Mouse (Mus musculus) heart, postnatal 14 days (tissue): ENCODE measurements around the gene Ctnnbl1. TPM values are rescaled to one million over a fixed set of nuclear protein-coding genes. Genes with fewer than 3 reads are reported as not detected.

ENCODE experiments used
- DNase-seq, 2 experiments: peaks; one replicate each; pipeline ENCODE4 v3.0.0; 2021 to 2022
- intact Hi-C: fragments of 180-260 bp; cut with DNase I; formaldehyde crosslinking; loops from one replicate; pipeline ENCODE4 v1.15.1; 2025
- long read RNA-seq, 2 experiments: library from polyadenylated mRNA; stranded (forward); transcript quantifications; one replicate each; pipeline ENCODE4 v2.0.0; 2021
- total RNA-seq, 2 experiments: library from RNA; stranded (reverse); gene quantifications; 2 replicates each; pipeline ENCODE4 v1.2.3; 2021

Ctnnbl1 gene
- total RNA-seq = 10 to 100 TPM in 1 of 2 experiments, 1 to 10 TPM in 1; 9.2 to 12.3 TPM
- long read RNA-seq, experiment 1, transcript Ctnnbl1-201 (16 exons, 2,442 nt) = major isoform, 37 of 50 reads
- long read RNA-seq, experiment 1, partial matches to known transcripts = 8 of 50 reads
- long read RNA-seq, experiment 1, other reads (novel, unspliced or antisense) = 5 of 50 reads
- long read RNA-seq, experiment 2, transcript Ctnnbl1-201 (16 exons, 2,442 nt) = major isoform, 28 of 50 reads
- long read RNA-seq, experiment 2, partial matches to known transcripts = 18 of 50 reads
- long read RNA-seq, experiment 2, other reads (novel, unspliced or antisense) = 4 of 50 reads

DNA sequence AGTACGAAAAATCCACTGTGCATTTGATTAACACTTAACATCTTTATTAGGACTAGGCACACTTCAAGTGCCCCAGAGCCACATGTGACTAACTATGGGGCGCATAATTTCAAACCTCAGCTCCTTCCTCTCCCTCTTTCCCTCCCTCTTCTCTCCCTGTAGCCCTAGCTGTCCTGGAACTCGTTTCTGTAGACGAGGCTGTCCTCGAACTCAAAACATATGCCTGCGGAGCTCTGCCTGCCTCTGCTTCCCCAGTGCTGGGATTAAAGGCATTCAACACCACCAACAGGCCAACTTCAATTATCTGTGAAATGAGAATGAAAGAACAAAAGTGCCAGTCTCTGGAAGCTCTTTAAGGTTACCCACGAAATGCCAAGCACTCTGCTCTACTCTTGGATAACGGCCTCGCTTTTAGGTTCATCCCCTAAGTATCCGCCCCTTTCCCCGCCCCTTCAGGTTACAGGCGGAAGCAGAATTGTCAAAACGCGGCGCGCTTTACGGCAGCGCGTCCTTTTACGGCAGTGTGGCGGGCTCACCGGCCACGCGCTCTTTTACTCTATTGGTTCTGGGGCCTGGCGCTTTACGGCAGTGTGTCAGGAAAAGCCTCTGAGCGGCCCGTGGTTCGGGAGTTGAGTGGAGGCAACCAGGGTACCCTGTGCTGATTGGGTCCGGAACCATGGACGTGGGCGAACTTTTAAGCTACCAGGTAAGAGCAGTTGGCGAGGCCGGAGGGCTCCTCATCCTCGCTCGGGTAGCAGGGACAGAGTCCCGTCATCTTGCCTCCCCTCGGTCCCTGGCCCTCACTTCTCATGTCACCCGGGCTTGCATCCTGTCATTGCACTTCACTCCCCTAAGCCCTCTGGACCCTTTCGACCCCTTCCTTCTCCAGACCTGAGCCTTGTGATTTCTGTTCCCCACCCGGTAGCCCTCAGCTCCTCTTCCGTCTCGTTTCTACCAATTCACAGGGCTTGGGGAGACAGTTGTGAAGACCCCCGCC, at the start of gene Ctnnbl1:
Gene Ctnnbl1 (plus strand): TSS at position 548 of the 997 bp plus-strand sequence.
- intact Hi-C loops = no loop called here
- peak; percentile 99 to 100 for DNase-seq

DNA sequence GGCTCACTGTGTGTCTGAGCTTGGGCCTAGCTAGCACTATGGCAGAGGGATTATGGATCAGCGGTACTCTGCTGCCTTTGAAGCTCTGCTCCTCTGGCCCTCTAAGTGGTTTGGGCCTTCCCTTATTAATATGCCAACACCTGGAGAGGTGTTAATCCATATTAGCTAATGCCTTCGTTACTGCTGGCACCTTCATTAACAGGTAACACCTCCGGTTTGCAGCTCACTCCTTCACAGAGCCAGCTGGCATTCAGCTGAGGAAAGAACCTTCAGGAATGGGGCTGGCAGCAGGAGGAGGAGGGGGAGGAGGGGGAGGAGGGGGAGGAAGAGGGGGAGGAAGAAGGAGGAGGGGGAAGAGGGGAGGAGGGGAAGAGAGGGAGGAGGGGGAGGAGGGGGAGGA, 49.7 kb upstream of the Ctnnbl1 start:
- no peak for DNase-seq
- intact Hi-C loops = no loop called here

DNA sequence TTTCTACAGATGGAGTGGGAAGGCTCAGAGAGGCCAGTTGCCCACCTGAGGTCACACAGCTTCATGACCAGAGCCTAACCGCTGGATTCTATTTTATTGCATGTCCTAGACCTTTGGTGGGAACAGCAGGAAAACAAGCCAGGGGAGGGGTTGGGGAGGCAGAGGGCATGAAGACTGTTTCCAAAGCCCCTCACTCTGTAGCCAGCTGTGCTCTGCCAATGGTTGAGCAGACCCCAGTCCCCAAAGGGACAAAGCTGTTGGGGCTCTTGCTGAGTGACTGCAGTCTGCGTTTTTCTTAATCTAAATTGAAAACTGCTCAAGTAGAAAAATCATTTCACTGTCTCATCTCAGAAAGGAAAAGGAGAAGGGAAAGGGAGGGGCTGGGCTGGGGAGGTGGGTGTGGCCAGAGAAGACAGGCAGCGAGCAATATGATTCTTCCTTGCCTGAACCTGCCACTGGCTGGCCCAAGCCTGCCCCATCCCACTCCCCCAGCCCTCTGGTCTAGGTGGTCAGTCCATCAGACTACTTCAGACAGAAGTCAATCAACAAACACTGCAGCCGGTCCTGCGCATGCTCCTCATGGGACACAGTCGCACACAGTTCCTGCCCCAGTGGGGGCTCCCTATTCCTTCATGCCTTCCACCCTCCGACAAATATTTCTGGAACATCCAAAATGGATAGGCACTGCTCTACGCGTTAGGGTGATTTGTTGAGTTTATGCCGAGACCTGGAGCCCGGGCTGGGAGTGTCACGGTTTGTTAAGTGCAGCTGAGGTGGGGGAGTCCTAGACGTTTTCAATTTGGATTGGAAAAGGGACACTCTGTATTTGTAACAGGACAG, 45.7 kb upstream of the Ctnnbl1 start:
- DNase-seq = no peak
- intact Hi-C loops = no loop called here

DNA sequence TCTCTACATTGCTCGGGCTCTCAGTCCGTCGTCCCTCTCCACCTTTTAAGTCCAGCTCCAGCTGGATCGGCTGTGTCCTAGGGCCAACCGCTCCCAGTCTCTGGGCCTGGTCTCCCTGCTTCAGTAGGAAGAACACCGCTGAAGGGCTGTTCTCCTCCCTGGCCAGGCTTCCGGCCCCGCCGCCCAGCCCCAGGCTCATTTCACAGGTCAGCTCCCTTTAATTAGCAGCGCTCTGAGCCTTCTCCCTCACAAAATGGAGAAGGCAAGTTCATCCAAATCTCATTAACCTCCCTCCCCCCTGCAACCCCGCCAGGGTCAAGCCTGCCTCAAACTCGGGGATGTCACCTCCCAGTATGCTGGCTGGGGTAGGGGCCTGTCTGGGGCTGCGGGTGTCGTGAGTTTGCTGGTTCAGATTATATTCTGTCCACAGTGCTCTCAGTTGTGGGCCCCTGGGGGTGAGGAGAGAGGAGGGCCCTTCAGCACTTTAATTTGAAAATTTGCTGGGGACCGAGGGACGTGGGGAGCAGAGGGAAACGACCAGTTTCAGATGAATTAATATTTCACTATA, 44.8 kb upstream of the Ctnnbl1 start:
- no peak for DNase-seq
- intact Hi-C loops = no loop called here

DNA sequence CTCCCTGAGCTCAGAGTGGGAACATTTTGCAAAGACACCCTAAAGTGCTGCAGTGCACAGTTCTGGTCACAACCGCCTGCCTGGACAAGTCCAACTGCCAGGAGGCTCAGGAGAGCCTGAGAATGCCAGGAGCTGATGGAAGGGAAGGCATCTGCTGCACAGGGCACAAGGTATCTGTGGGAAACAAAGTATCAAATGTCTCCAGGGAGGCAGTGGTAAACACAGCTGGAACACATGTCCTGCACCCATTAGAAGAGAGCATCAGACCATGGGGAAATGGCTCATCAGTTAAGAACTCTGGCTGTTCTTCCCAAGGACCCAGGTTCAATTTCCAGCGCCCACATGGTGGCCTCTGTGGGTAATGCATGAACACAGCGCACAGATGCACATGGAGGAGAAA, 43.6 kb upstream of the Ctnnbl1 start:
- intact Hi-C loops = no loop called here
- no peak for DNase-seq

DNA sequence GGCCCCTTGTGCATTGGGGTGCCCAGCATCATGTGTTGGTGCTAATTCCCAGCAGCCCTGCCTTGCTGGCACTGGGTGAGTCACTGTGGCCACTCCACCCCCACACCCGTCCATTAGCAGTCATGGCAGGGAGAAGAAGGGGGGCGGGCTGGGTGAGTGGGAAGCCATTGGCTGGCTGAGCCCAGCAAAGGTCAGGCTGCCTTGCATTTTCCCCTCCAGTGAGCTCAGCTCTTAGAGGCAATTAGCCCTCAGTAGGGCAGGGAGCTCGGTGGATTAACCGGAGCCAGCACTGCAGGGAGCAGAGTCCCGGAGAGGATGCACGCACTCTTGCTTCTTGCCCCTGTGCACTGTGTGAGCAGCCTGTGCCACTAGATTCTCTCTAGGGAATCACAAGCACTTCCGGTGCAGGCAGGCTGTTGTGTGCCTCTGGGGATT, 40.9 kb upstream of the Ctnnbl1 start:
- intact Hi-C loops = no loop called here
- no peak for DNase-seq

DNA sequence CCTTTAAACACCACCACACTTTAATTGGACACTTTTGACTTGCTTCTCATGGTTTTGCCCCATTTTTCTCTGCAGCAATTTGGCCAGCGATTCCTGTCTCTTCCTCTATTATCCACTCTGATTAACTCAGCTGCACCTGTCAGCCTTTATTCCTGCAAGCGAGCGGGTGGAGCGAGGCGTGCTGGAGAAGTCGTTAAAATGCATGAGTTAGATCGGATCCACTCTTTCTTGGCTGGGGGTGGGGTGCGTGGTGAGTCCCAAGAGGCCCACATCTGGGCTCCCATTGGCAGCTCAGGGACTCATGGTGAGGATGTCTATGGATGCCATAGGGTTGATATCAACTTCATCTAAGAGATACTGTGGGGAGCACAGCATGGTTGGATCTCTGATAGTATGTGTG, 34.0 kb upstream of the Ctnnbl1 start:
- no peak for DNase-seq
- intact Hi-C loops = no loop called here

DNA sequence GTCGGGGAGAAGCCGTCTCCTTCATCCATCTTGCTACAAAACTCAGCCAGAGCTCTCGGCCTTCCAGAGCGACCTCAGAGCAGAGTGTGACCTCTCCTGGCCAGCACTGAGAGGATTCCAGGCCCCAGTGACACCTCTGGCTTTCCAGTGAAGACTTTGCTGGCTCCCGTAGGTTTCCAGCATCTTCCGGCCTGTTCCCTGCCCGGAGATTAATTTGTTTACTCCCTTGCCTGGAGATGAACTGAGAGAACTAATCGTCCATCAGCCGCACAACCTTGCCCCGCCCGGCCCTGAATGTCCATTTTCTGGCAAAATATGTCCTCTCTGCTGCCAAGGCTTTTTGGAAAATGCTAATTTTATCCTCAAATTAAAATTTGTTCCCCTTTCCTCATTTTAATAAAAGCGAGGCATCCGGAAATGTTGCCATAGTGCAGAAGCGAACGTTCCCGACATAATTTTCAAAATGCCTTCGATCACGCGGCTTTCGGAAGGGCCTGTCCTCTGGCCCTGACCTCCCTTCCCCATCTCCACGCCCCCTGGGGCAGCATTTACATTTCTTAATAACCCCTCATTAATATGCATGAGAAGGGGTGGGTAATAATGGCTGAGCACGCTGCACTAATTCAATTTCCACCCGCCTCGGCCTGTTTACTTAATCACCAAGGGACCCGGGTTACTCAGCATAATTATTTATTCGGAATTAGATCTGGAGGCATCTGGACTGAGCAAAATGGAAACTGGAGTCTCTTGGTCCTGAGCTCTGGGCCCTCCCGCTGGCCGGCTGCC, 32.0 kb upstream of the Ctnnbl1 start:
- no peak for DNase-seq
- intact Hi-C loops = no loop called here

DNA sequence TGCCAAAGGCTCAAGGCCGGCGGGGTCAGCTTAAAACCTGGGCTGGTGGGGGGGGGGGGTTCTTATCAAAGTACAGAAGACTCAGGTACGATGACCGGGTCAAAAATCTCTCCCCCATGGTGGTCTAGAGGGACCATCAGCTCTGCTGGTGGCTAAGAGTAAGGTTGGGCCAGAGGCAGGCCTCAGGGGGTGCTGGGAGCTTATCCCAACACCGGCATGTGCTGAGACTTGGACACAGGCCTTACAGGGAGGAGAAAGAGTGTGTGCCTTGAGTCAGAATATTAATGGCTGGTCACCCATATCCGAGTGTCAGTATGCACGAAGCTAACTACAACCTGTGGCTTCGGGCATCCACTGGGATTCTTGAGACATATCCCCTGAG, 31.4 kb upstream of the Ctnnbl1 start:
- intact Hi-C loops = no loop called here

DNA sequence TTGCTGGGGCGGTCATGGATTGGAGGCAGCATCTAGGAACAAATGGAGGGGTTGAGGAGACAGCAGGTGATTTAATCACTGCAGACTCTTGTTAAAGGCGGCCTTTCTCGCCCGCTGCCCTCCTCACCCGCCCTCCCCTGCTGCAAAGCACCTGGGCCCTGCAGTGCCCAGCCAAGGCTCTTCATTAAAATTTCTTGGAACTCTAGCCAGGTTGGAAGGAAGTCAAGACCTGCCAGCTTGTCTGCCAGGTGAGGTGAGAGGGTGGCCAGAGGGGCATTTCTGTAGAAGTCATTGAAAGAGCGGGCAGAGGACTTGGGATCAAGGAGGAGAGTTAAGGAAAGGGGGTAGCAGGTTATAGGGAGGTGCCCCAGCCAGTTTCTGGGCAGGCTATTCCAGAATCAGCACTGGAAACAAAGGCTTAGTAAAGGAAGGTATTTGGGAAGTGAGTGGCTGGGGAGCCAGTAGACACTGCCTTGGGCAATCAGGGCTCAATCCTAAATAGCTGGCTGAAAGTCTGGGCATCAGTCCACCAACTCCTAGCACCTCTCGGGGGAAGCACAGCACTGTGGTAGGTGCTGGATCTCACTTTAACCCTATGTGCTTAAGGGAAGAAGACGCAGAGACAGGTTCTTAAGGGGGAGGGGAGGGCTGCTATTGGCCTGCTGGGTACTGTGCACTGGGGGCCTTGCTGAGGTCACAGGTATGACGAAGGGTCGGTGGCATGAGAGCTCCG, 29.8 kb upstream of the Ctnnbl1 start:
- intact Hi-C loops = no loop called here
- no peak for DNase-seq

More for the DNA sequence above, 31.4 kb upstream of the Ctnnbl1 start:
- DNase-seq = no peak

DNA sequence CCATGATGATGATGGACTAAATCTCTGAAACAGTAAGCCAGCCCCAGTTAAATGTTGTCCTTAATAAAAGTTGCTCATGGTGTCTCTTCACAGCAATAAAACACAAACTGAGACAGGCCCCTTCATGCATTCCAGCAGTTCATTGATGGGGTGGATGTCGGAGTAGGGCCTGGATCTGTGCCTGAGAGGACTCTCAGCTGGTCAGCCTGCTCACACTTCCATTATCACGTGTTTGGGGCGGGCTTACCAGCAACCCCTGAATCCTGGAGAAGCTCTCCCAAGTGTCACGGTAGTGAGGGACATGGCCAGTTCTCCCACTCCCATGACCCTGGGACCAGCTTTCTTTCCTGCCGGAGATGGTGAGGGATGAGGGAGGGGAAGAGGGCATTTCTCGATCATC, 24.5 kb upstream of the Ctnnbl1 start:
- intact Hi-C loops = no loop called here

DNA sequence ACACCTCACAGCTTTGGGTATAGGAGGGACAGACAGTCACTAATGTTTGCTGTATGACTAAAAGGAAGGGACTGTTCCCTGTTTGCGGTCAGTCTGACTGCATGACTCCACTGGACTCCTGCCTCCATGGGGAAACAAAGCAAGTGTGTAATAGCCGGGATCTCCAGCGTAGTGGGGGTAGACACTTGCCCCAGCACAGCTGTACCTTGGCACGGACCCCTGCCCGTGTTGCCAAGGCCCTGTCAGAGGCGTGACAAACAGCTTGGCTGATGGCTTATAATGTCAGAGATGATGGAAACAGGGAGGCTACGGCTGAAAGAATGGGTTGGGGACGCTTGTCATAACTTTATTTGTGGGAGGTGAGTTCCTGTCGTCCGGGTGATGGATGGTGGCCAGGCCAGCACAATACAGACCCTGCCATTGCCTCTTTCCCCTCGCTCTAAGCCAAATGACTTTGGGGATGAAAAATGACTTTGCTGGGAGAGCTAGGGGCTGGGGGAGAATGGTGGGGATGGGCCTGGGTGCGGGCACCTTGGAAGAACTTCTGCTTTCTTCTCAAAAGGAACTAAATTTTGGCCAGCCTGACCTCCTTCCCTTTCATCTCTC, 21.5 kb upstream of the Ctnnbl1 start:
- intact Hi-C loops = no loop called here

More for the DNA sequence above, 24.5 kb upstream of the Ctnnbl1 start:
- DNase-seq = no peak

DNA sequence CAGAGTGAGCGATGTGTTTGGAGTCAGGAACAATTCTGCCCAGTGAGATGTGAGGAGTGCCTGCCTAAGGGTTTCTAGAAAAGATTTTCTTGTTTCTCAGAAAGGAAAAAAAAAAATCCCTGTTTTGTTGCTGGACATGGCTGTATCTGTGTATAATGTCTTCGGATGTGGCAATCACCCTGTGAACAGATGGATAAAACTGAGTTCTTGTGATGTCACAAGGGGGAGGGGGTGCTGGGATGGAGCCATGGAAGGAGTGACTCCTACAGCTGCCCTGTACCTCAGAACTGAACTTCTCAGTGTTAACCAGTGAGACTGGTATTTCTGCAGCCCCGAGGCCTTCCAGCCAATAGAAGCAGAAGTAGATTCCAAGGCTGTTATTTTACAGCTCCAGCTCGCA, 18.8 kb upstream of the Ctnnbl1 start:
- intact Hi-C loops = no loop called here
- no peak for DNase-seq

More for the DNA sequence above, 21.5 kb upstream of the Ctnnbl1 start:
- DNase-seq = peak; percentile 23 to 38

DNA sequence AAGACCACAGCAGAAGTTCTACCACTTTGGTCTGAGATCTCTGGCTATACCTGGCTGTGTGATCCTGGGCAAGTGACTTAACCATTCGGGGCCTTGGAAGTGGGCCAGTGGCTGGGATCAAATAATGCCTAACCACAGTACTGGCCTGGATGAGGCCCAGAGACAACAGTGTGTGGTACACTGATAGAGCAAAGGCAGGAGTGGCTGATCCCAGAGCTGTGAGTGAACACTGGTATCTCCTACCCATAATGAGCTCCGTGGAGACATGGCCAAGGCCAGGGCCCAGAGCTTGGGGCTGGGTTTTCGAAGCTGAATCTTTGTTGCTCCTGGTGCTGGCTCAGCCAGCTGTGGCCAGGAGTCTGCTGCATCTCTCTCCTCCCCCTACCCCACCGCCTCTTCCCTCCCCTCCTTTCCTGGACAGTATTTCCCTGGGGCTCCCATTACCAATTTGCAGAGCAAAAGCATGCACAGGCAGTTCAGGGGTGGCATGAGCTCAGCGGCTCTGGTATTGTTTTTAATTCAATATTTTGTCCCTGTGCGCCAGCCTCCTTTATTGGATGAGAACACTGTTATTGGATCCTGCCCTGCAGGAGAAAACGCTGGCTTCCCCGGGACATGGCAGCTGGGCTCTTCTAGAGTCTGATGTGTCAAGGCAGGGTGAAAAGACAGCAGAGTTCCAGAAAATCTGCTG, 13.2 kb upstream of the Ctnnbl1 start:
- DNase-seq = no peak
- intact Hi-C loops = no loop called here

DNA sequence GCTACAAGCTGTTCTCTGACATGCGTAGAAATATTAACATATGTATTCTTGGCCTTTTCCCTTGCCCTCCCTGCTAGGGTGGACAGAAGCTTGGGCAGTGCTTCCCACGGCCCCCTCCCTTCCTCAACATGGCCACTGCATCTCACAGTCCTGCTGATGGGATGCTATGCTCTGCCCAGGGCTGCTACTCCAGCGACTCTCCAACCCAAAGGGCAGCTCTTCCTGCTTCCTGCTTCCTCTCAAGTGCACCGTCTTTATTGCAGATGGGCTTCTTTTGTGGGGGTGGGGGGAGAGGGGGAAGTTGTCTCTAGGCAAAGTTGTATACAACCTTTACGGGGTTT, 12.7 kb upstream of the Ctnnbl1 start:
- intact Hi-C loops = no loop called here

DNA sequence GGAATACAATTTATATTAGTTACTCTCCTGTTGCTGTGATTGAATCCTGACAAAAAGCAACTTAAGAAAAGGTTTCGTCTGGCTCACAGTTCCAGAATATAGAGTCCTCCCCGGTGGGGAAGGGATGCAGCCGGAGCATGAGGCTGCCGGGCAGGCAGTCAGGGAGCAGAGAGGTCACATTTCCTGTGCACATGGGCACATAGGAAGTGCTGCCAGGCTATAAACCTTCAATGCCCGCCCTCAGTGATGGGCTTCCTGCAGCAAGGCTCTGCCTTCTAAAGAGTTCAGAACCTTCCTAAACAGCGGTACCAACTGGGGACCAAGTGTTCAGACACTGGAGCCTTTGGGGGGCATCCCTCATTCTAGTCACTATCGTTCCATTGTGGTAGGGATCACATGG, 7.4 kb downstream of the Ctnnbl1 start:
- DNase-seq = no peak
- intact Hi-C loops = no loop called here

More for the DNA sequence above, 12.7 kb upstream of the Ctnnbl1 start:
- no peak for DNase-seq

DNA sequence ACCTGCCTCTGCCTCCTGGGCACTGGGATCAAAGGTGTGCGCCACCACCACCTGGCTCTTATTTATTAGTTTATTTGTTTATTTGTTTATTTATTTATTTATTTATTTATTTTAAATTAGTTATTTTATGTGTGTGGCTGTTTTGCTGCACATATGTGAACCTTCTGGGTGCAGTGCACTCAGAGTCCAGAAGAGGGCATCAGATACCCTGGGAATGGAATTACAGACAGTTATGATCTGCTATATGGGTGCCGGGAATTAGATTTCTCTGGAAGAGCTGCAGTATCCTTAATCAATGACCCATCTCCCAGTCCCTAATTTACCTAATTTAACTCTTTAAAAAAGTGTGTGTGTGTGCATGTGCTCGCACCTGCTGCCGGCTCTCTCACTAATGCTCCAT, 8.5 kb downstream of the Ctnnbl1 start:
- DNase-seq = no peak
- intact Hi-C loops = no loop called here

DNA sequence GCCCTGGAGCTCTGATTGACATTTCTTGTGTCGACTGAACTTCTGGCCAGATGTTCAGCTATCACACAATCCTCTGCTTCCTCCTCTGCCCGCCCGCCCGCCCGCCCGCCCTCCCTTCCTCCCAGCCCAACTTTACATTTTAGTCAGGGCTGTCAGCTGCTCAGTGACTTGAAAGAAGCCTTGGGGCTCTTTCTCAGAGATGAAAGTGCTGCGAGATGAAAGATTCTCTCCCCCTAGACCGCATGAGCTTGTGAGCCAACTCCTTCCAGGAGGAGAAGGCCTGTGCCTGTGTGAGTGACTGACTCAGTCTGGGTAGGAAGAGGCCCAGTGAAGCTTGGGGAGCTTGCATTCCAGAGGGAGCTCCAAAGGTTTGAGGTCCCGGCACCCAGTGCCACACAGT, 9.4 kb downstream of the Ctnnbl1 start:
- DNase-seq = no peak
- intact Hi-C loops = no loop called here
